22 mouse cellular contexts compared by ENCODE assay signal in the genomic region with DNA sequence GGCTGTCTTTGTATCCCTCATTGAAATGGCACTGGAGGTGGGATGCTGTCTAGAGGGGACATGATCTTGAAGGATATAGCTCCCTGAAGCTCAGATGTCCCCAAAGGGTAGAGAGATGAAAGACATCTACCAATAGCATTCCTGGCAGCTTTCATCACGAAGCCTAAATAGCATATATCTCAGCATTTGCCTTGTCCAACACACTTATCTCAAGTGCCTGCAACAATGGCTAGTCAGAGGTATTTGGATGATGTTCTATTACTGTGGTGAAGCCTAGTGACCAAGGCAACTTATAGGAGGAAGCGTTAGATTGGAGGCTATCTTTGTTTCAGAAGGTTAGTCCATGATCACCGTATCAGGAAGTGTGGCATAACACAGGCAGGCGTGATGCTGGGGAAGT.
DNase-seq lines count a peak whose midpoint lies in the region; ATAC-seq and TF ChIP-seq lines count a peak whose summit lies in the region.
"Had no signal": no experiment of that assay in that cellular context is flagged by ENCODE, and none has a peak within 500 bp of the region (broad histone marks: within the 10 kb centered on the region; RNA-seq: fewer than 3 reads in every experiment).

No protein-coding gene starts in this region.

- H3K9ac ChIP-seq in heart, adult 2 months (ENCODE audit: low read depth, low read length): no peak overlapping the region
- no peak overlapping the region for H3K9ac ChIP-seq in heart, embryonic 15.5 days
- H3K9ac ChIP-seq in intestine, embryonic 16.5 days (ENCODE audit: low read depth, low read length): no peak overlapping the region
- H3K9ac ChIP-seq in intestine, postnatal 0 days (ENCODE audit: low read depth, low read length): no peak overlapping the region
- no peak overlapping the region for H3K9ac ChIP-seq in stomach, embryonic 16.5 days (ENCODE audit: low read length)
- H3K9ac ChIP-seq: forebrain, embryonic 13.5 days; forebrain, postnatal 0 days; hindbrain, embryonic 12.5 days had no signal

- TF ChIP-seq EP300 in heart, adult 2 months (IDR thresholded peaks at IDR 0.05; ENCODE audit: insufficient read depth, low read depth, low read length): no peak

- TF ChIP-seq CTCF in heart, adult 2 months (IDR thresholded peaks at IDR 0.05): no peak
- no peak for TF ChIP-seq CTCF in intestine, postnatal 0 days (IDR thresholded peaks at IDR 0.05; ENCODE audit: low read depth)

- peak; percentile 67 for ATAC-seq in heart, embryonic 15.5 days (replicated peaks; ENCODE audit: insufficient number of reproducible peaks, insufficient read depth, low FRiP score, low read depth)
- ATAC-seq in intestine, embryonic 16.5 days: no peak
- ATAC-seq in intestine, postnatal 0 days: no peak
- ATAC-seq in stomach, embryonic 16.5 days (ENCODE audit: insufficient read depth, low FRiP score): no peak
- ATAC-seq: CD4-positive, CD25-positive, alpha-beta regulatory T cell, adult 4 months; forebrain, embryonic 13.5 days; forebrain, postnatal 0 days; hindbrain, embryonic 16.5 days; inflammation-experienced regulatory T-cells, adult 6 months had no signal

- DNase-seq in heart, embryonic 10.5 days (ENCODE audit: low spot score): no peak
- DNase-seq in heart, adult 2 months: no peak
- no peak for DNase-seq in heart, adult 18-20 months
- DNase-seq: adrenal gland, adult 8-10 months; adrenal gland, postnatal 36 days; B cell, adult 2 months; cerebellum, adult 2 months; cerebellum, postnatal 10 days; forebrain, postnatal 0 days; gastrocnemius, postnatal 25 days; heart, postnatal 10 days had no signal

- no peaks in the 10 kb centered on the region for H3K36me3 ChIP-seq in heart, embryonic 10.5 days
- H3K36me3 ChIP-seq in heart, adult 2 months (ENCODE audit: control insufficient read depth, insufficient read depth, low read length): no peaks in the 10 kb centered on the region
- no peaks in the 10 kb centered on the region for H3K36me3 ChIP-seq in heart, embryonic 15.5 days
- H3K36me3 ChIP-seq in intestine, embryonic 16.5 days (ENCODE audit: control insufficient read depth, insufficient read depth, low read length): no peaks in the 10 kb centered on the region
- no peaks in the 10 kb centered on the region for H3K36me3 ChIP-seq in intestine, postnatal 0 days (ENCODE audit: control insufficient read depth, insufficient read depth)
- H3K36me3 ChIP-seq in stomach, embryonic 16.5 days (ENCODE audit: control insufficient read depth, insufficient read depth, low read length): no peaks in the 10 kb centered on the region
- H3K36me3 ChIP-seq: embryonic facial prominence, embryonic 10.5 days; G1E; hindbrain, embryonic 12.5 days had no signal

- H3K4me2 ChIP-seq in heart, embryonic 15.5 days: no peak overlapping the region
- H3K4me2 ChIP-seq in intestine, embryonic 16.5 days (ENCODE audit: low read depth, low read length): no peak overlapping the region
- H3K4me2 ChIP-seq in intestine, postnatal 0 days (replicated peaks; ENCODE audit: low read depth): no peak overlapping the region
- H3K4me2 ChIP-seq in stomach, embryonic 16.5 days (ENCODE audit: low read depth, low read length): no peak overlapping the region
- H3K4me2 ChIP-seq: forebrain, embryonic 13.5 days; hindbrain, embryonic 12.5 days had no signal

- peak overlapping the region; percentile 30; the same call in 1 of the 2 replicates for H3K27ac ChIP-seq in heart, embryonic 10.5 days
- H3K27ac ChIP-seq in heart, adult 2 months: no peak overlapping the region
- H3K27ac ChIP-seq in heart, embryonic 15.5 days: peak overlapping the region; percentile 54; the same call in 1 of the 2 replicates
- peak overlapping the region; percentile 45 for H3K27ac ChIP-seq in intestine, embryonic 16.5 days (ENCODE audit: low read length)
- H3K27ac ChIP-seq in intestine, postnatal 0 days (ENCODE audit: low read depth, low read length): no peak overlapping the region
- peak overlapping the region; percentile 74 for H3K27ac ChIP-seq in stomach, embryonic 16.5 days (ENCODE audit: low read length)
- H3K27ac ChIP-seq: forebrain, embryonic 13.5 days; hindbrain, embryonic 12.5 days had no signal

- no peaks in the 10 kb centered on the region for H3K27me3 ChIP-seq in heart, embryonic 10.5 days (ENCODE audit: insufficient read depth, poor library complexity, severe bottlenecking)
- no peaks in the 10 kb centered on the region for H3K27me3 ChIP-seq in heart, adult 2 months (ENCODE audit: control insufficient read depth, insufficient read depth, low read length)
- H3K27me3 ChIP-seq in heart, embryonic 15.5 days: no peaks in the 10 kb centered on the region
- H3K27me3 ChIP-seq in intestine, embryonic 16.5 days (replicated peaks; ENCODE audit: control insufficient read depth, insufficient read depth, low read length): no peaks in the 10 kb centered on the region
- no peaks in the 10 kb centered on the region for H3K27me3 ChIP-seq in intestine, postnatal 0 days (replicated peaks; ENCODE audit: control insufficient read depth, insufficient read depth, low read length)
- H3K27me3 ChIP-seq in stomach, embryonic 16.5 days (ENCODE audit: control insufficient read depth, insufficient read depth, low read length): no peaks in the 10 kb centered on the region
- H3K27me3 ChIP-seq: forebrain, embryonic 13.5 days had no signal

- no peak overlapping the region for H3K4me3 ChIP-seq in heart, embryonic 10.5 days
- H3K4me3 ChIP-seq in heart, adult 2 months: no peak overlapping the region
- no peak overlapping the region for H3K4me3 ChIP-seq in heart, embryonic 15.5 days
- no peak overlapping the region for H3K4me3 ChIP-seq in intestine, embryonic 16.5 days (ENCODE audit: low read length)
- H3K4me3 ChIP-seq in intestine, postnatal 0 days (ENCODE audit: low read depth, low read length): no peak overlapping the region
- H3K4me3 ChIP-seq in stomach, embryonic 16.5 days (replicated peaks; ENCODE audit: low read length): no peak overlapping the region
- H3K4me3 ChIP-seq: embryonic facial prominence, embryonic 10.5 days; forebrain, embryonic 13.5 days; hindbrain, embryonic 12.5 days had no signal

- no peaks in the 10 kb centered on the region for H3K9me3 ChIP-seq in heart, embryonic 10.5 days
- H3K9me3 ChIP-seq in heart, embryonic 15.5 days (replicated peaks): no peaks in the 10 kb centered on the region
- no peaks in the 10 kb centered on the region for H3K9me3 ChIP-seq in intestine, embryonic 16.5 days (ENCODE audit: control insufficient read depth, low read length)
- H3K9me3 ChIP-seq in intestine, postnatal 0 days (ENCODE audit: control insufficient read depth): no peaks in the 10 kb centered on the region
- H3K9me3 ChIP-seq in stomach, embryonic 16.5 days (replicated peaks; ENCODE audit: control insufficient read depth, low read length): no peaks in the 10 kb centered on the region
- H3K9me3 ChIP-seq: embryonic facial prominence, embryonic 10.5 days; forebrain, embryonic 13.5 days; G1E; hindbrain, embryonic 12.5 days had no signal

- H3K4me1 ChIP-seq in heart, embryonic 10.5 days: peaks cover 20% of the 10 kb centered on the region
- H3K4me1 ChIP-seq in heart, adult 2 months (ENCODE audit: control insufficient read depth, insufficient read depth, low read length): peaks cover 4% of the 10 kb centered on the region; the same call in 1 of the 2 replicates
- peaks cover 15% of the 10 kb centered on the region for H3K4me1 ChIP-seq in heart, embryonic 15.5 days (replicated peaks)
- H3K4me1 ChIP-seq in intestine, embryonic 16.5 days (ENCODE audit: control insufficient read depth, insufficient read depth, low read length): 0 out of 2 replicates have a peak, but pooled peaks cover 4% of the 10 kb centered on the region
- H3K4me1 ChIP-seq in intestine, postnatal 0 days (replicated peaks; ENCODE audit: control insufficient read depth, insufficient read depth, low read length): no peaks in the 10 kb centered on the region
- no peaks in the 10 kb centered on the region for H3K4me1 ChIP-seq in stomach, embryonic 16.5 days (ENCODE audit: control insufficient read depth, insufficient read depth, low read length)

- intact Hi-C loops in heart, adult 2 months (cut with DNase I): loop anchor here (5.0 kb wide), 1 partner anchor 39 kb away; no protein-coding TSS in a partner anchor

- WGBS in heart, embryonic 10.5 days: 51% methylated on average over 4 of the region's 4 CpGs
- 69% methylated on average over 4 of the region's 4 CpGs for WGBS in heart, adult 2 months
- WGBS in heart, embryonic 15.5 days: 48% methylated on average over 4 of the region's 4 CpGs
- WGBS in intestine, embryonic 16.5 days: 86% methylated on average over 4 of the region's 4 CpGs
- 85% methylated on average over 4 of the region's 4 CpGs for WGBS in intestine, postnatal 0 days
- WGBS in stomach, embryonic 16.5 days: 87% methylated on average over 4 of the region's 4 CpGs

- no peak for TF ChIP-seq POLR2A in heart, adult 2 months (IDR thresholded peaks at IDR 0.05; ENCODE audit: insufficient read depth, low read depth, low read length)

- H3K79me2 ChIP-seq in heart, adult 2 months (replicated peaks; ENCODE audit: control insufficient read depth, insufficient read depth, low read length): no peaks in the 10 kb centered on the region

Comparison
In these comparisons a context has a peak if more than half of its experiments do, and no peak if none do; other contexts are left out.
1. H3K27ac ChIP-seq: peak in heart, embryonic 10.5 days (single experiment), heart, embryonic 15.5 days (single experiment), intestine, embryonic 16.5 days (single experiment) and stomach, embryonic 16.5 days (single experiment); none in heart, adult 2 months (single experiment) and intestine, postnatal 0 days (single experiment).